Mouse (Mus musculus) gonadal fat pad, adult 2 months (tissue): ENCODE data around the gene Dmkn. TPM values are rescaled to one million over a fixed set of nuclear protein-coding genes. Genes with fewer than 3 reads are reported as not detected.

Experiments used
- DNase-seq: peaks from one replicate; pipeline ENCODE4 v3.0.0-alpha.2; 2012; ENCODE audit warnings: low read depth
- polyA plus RNA-seq: library from polyadenylated mRNA; depleted of rRNA; stranded (reverse); fragments of >200 nt; gene quantifications from 2 replicates; pipeline ENCODE4 v1.2.3, GENCODE M21; 2012

The Dmkn gene
- polyA plus RNA-seq, 1 experiment, result 17.7 TPM

DNA sequence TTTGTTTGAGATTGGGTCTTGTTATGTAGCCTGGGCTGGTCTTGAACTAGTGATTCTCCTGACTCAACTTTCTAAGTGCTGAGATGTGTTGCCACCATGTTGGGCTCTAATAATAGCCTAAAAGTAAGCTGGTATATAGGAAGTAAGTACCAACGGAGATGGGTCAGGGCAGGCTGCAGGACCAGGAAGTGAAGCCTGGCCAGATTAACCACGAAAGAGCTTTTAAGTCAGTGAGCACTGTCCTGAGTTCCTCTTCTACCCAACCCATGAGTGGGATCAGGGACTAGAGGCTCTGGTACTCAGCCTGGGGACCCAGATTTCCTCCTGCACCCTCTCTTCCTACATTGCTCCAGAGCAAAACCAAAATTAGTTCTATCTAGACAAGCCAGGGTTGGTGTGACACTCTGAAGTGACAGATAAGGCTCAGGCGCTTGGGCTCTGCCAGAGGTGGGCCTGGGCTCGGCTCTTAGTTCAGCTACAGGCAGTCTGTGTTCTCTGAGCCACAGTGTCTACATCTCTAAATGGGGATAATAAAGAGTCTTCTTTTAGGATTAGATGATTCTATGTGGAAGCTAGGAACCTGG is 1.7 kb upstream of the Dmkn start:
- no peak for DNase-seq

GRCm38 (mm10) chr7:30765173-30765572 is 1.6 kb downstream of the Dmkn start:
- no peak for DNase-seq

DNA sequence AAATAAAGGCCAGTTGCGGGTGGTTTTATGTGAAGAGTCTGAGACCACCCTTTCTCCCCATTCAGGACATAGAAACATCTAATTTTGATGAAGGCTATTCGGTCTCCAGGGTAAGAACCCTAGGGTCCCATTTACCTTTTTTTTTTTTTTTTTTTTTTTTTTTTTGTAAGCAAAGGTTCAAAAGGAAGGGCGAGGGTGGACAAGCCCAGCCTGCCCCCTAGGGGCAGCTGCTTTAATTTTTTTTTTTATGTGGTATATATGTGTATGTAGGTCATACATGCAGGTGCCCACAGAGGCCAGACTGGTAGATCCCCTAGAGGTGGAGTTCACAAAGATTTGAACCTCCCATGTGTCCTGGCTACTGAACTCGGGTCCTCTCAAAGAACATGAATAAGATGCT is 2.9 kb downstream of the Dmkn start:
- no peak for DNase-seq

DNA sequence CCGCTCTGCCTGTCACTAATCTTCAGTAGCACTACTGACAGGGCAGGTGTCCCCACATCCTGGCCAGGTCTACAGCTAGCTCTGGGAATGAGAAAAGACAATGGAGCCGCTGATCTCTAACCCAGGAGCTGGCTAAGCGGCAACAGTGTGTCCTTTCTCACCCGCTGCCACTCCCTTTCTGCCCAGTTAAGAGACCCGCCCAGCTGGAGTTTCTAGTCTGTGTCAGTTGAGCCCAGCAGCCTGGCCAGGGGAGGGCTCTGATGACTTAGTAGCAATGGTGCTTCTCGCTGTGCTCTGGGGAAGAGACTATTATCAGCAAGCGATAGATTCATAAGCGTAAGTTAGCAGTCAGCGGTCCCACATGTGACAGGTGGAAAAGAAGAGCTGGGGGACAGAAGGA is 5.7 kb downstream of the Dmkn start:
- no peak for DNase-seq

GRCm38 (mm10) chr7:30776104-30776503 is 12.5 kb downstream of the Dmkn start:
- no peak for DNase-seq

GRCm38 (mm10) chr7:30777081-30777579 is 13.6 kb downstream of the Dmkn start:
- DNase-seq, result no peak

GRCm38 (mm10) chr7:30777911-30778310 is 14.4 kb downstream of the Dmkn start:
- no peak for DNase-seq

GRCm38 (mm10) chr7:30781792-30782191 is 18.2 kb downstream of the Dmkn start:
- no peak for DNase-seq

GRCm38 (mm10) chr7:30782658-30783057 is 19.1 kb downstream of the Dmkn start:
- peak; percentile 64 for DNase-seq

DNA sequence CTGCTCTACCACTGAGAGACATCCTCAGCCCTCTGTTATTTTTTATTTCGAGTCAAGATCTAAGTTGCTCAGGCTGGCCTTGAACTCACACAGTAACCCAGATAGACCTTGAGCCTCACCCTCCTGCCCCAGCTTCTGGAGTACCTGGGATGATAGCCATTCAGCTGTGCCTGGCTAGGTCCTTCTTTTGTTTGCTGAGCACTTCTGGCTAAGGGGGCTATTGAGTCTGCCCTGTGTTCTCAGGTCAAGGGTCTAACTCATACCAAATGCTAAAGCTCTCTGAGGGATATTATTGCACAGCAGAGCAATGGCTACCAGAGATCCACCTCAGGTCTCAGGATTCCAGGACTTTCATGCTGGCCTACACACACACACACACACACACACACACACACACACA is 21.6 kb downstream of the Dmkn start:
- DNase-seq, result no peak

GRCm38 (mm10) chr7:30785721-30786546 is 22.4 kb downstream of the Dmkn start:
- DNase-seq, result no peak

DNA sequence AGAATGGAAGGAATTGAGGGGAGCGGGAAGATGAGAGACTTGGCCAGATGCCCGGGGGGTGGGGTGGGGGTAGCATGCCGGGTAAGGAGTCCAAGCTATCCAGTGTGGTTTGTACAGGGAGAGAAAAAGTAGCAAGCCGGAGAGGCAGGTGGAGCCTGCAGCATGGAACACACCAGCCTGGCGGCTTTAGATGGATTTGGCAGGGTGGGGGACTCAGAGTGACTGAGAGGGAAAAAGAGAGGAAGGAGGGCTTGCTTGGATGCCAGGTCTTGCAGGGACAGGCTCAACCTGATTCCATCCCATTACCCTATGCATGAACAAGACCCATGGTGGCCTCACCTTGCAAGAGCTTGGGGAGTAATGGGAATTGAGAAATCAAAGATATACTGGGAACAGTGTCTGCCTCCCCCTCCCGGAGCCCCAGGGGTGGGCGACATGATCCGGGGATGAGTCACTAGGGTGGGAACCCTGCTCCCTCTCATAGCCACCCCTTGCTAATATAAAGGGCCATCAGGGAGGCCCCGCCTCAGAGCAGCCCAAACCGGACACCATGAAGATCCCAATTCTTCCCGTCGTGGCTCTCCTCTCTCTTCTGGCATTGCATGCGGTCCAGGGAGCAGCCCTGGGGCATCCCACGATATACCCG is 23.9 kb downstream of the Dmkn start, which contains the start of gene Krtdap:
Gene Krtdap, plus strand, starts transcription at position 520 of the 646 bp plus-strand sequence.
- no peak for DNase-seq

GRCm38 (mm10) chr7:30790141-30790540 is 26.6 kb downstream of the Dmkn start:
- DNase-seq, result no peak

DNA sequence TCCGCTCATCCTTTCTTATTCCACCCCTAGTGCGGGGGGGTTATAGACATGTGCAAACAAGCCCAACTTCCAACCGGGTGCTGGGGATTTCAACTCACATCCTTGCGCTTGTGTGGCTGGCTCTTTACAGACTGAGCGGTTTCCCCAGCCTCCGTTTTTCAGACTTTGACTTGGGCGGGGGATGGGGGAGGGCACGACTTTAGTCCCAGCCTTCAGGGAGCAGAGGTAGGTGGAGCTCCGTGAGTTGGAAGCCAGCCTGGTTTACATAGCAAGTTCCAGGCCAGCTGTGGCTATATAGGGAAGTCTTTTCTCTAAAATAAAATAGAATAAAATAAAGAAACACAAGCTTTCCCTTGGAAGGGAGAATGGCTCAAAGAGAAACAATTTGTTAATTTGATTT is 28.4 kb downstream of the Dmkn start:
- DNase-seq, result no peak

DNA sequence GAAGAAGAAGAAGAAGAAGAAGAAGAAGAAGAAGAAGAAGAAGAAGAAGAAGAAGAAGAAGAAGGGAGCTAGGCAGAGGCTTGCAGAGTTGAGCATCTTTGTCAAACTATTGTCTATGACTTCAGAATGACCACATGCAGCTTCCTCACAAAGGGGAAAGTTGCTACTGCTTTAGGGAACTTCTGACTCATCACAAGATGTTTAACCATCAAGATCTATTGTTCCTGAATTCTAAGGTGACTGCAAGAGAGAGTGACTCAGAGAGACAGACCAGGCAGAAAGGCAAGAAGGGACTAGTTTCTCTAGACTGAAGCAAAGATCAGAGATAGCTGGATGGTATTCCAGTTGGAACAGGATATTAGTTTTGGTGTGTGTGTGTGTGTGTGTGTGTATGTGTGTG is 31.4 kb downstream of the Dmkn start:
- DNase-seq, result no peak

DNA sequence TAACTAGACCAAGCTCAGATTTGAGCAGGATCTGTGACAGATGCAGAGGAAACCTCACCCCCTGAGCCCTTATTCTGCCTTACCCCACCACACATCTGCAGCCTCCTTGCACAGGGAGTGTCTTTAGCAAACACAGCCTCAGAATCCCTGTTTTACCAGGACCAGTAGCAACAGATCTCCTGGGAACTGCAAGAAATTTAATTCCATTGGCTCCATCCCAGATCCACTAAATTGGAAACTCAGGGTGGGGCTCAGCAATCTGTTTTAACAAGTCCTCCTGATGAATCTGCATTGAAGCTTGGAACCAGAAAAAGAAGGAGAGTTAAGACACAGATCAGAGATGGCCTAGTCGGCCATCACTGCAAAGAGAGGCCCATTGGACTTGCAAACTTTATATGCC is 33.2 kb downstream of the Dmkn start:
- no peak for DNase-seq

GRCm38 (mm10) chr7:30800653-30801052 is 37.1 kb downstream of the Dmkn start:
- no peak for DNase-seq

- no peak for DNase-seq
Observed at GRCm38 (mm10) chr7:30803256-30803655, 39.7 kb downstream of the Dmkn start.

DNA sequence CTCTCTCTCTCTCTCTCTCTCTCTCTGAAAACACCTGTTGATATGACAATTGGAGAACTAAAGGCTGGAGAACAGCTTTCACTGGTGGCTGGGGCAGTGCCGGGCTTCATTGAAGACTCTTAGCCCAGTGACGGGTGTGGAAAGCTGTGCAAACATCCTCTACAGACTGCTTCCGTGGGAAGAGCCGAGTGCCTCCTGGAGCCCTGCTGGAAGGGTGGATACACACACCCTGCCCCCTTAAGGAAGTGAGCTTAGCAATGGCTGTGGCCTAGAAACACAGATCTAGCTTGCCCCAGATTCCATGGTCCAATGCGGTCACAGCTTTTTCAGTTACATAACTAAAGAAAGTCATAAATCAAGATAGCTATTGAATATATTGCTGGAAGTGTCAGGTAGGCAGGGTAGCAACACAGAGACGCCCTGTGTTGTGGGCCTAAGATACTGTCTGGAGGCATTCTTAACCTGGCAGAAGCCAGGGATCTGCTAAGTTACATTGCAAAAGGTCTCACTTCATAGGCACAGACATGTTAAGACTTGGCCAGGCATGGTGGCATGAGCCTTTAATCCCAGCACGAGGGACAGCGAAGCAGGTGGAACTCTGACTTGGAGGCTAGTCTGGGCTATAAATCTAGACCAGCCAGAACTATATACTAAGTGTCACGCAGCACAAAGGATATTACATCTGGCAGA is 40.6 kb downstream of the Dmkn start:
- peak; percentile 97 for DNase-seq

DNA sequence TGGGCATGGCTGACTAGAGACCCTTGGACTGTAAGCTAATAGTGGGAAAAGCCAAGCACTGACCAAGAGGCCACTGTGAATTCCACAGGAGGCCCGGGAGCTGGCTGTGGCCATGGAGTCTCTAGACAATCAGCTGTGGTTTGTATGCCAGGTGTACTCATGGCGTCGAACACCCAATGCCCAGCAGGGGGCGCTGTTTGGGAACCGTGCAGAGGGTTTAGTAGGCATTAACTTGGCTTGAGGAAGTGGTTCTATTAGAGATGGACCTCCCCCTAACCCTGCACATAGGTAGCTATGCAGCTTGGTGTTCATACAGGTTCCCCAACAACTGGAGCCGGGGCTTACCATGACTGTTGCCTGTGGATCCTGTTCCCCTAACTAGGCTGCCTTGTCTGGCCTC is 42.4 kb downstream of the Dmkn start:
- no peak for DNase-seq

DNA sequence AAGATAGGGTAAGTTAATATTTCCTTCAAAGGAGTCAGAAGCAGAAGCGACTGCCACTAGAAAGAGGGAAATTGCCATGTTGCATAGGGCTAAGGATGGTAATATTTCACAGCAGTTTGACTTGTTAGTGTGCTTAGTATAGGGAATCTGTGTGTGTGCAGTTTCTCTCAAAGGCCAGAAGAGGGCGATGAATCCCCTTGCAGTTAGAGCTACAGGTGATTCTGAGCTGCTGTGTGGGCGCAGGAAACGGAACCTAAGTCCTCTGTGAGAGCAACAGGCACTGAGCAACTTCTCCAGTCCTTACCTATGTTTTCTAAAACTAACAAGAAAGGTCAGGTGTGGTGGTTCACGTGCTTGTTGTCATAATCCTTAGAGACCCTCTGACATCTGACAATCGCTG is 46.8 kb downstream of the Dmkn start:
- DNase-seq, result no peak

- DNase-seq, result no peak
Observed at GRCm38 (mm10) chr7:30811757-30812290, 48.3 kb downstream of the Dmkn start.
